Mouse (Mus musculus): ENCODE data around the gene Syt16. TPM values are rescaled to one million over a fixed set of nuclear protein-coding genes. Genes with fewer than 3 reads are reported as not detected.

Syt16 gene
- total RNA-seq, 1 experiment, result 0.22 TPM

DNA sequence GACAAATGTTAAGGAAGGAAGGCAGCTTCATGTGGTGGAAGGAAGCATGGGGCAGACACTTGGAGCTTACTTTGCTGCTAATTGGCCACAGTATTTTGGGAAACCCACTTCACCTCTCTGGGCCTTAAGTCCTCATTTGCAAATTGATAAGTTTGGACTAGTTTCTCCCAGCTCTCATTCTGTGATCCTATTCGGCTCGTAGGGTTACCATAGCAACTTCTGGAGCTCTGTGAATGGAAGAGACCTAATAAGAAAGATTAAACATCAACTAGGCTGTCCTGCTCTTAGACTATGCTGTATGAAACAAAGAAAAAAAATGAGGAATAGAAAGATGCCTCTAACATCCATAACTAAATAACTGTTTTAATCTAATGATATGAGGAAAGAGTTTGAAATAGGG, 134.3 kb downstream of the Syt16 start:
- TF ChIP-seq MAFK (IDR thresholded peaks at IDR 0.05; ENCODE audit: insufficient read depth, low read depth, low read length) (no peak), HCFC1 (IDR thresholded peaks at IDR 0.05; ENCODE audit: borderline replicate concordance, insufficient read depth, low read length) (no peak), ZNF384 (IDR thresholded peaks at IDR 0.05; ENCODE audit: low read depth, low read length) (no peak), ZC3H11A (IDR thresholded peaks at IDR 0.05; ENCODE audit: borderline replicate concordance, low read depth, low read length) (no peak), CHD2 (IDR thresholded peaks at IDR 0.05; ENCODE audit: low read depth, low read length) (no peak)
- Histone ChIP-seq H3K9me3 (ENCODE audit: control insufficient read depth, insufficient read depth, low read depth, low read length) (no peaks in the 10 kb centered on the region), H3K9ac (ENCODE audit: insufficient read depth, low read depth, low read length, poor library complexity, severe bottlenecking) (no peak overlapping the region), H3K36me3 (ENCODE audit: control insufficient read depth, insufficient read depth, low read length, poor library complexity, severe bottlenecking) (no peaks in the 10 kb centered on the region), H3K27ac (ENCODE audit: insufficient read depth, low read depth, low read length, poor library complexity, severe bottlenecking) (no peak overlapping the region), H3K4me1 (ENCODE audit: control insufficient read depth in 2 of 2, insufficient read depth in 2 of 2, low read length in 2 of 2, poor library complexity in 1 of 2) (no peaks in the 10 kb centered on the region), H3K4me3 (ENCODE audit: insufficient read depth in 1 of 2, low read depth in 1 of 2, low read length in 2 of 2, poor library complexity in 1 of 2, severe bottlenecking in 1 of 2) (no peak overlapping the region)
- DNase-seq (ENCODE audit: low read depth, low spot score), result no peak
- in situ Hi-C loops (cut with MboI; ENCODE audit: low sequenced_read_pairs in 2 of 2, unreplicated experiment in 2 of 2), result no loop called here

DNA sequence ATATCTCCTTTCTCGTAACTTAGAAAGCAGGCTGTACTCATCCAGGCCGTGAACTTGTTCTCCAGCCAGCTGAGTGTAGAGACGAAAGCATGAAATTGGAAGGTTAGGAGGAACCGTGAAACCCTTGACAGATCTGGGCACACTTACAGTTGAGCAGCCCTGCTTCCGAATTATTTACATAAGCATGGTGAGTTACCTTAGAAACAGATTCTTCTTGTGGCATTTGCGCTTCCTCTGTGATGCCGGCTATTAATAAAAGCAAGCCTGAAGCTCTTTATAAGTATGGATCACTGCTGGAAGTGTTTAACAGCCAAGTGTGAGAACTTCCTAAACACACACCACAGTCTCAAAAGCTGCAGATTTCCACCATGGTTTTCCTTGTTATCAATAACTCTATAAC, 144.7 kb downstream of the Syt16 start:
- Histone ChIP-seq H3K9ac (ENCODE audit: insufficient read depth, low read depth, low read length, poor library complexity, severe bottlenecking) (no peak overlapping the region), H3K9me3 (ENCODE audit: control insufficient read depth, insufficient read depth, low read depth, low read length) (no peaks in the 10 kb centered on the region), H3K36me3 (ENCODE audit: control insufficient read depth, insufficient read depth, low read length, poor library complexity, severe bottlenecking) (no peaks in the 10 kb centered on the region), H3K4me1 (ENCODE audit: control insufficient read depth in 2 of 2, insufficient read depth in 2 of 2, low read length in 2 of 2, poor library complexity in 1 of 2) (no peaks in the 10 kb centered on the region), H3K27ac (ENCODE audit: insufficient read depth, low read depth, low read length, poor library complexity, severe bottlenecking) (no peak overlapping the region), H3K4me3 (ENCODE audit: insufficient read depth in 1 of 2, low read depth in 1 of 2, low read length in 2 of 2, poor library complexity in 1 of 2, severe bottlenecking in 1 of 2) (no peak overlapping the region)
- in situ Hi-C loops (cut with MboI; ENCODE audit: low sequenced_read_pairs in 2 of 2, unreplicated experiment in 2 of 2), result no loop called here
- no peak for TF ChIP-seq ZNF384 (IDR thresholded peaks at IDR 0.05; ENCODE audit: low read depth, low read length)
- no peak for TF ChIP-seq CHD2 (IDR thresholded peaks at IDR 0.05; ENCODE audit: low read depth, low read length)
- TF ChIP-seq HCFC1 (IDR thresholded peaks at IDR 0.05; ENCODE audit: borderline replicate concordance, insufficient read depth, low read length), result no peak
- no peak for TF ChIP-seq ZC3H11A (IDR thresholded peaks at IDR 0.05; ENCODE audit: borderline replicate concordance, low read depth, low read length)
- no peak for TF ChIP-seq MAFK (IDR thresholded peaks at IDR 0.05; ENCODE audit: insufficient read depth, low read depth, low read length)
- no peak for DNase-seq (ENCODE audit: low read depth, low spot score)

DNA sequence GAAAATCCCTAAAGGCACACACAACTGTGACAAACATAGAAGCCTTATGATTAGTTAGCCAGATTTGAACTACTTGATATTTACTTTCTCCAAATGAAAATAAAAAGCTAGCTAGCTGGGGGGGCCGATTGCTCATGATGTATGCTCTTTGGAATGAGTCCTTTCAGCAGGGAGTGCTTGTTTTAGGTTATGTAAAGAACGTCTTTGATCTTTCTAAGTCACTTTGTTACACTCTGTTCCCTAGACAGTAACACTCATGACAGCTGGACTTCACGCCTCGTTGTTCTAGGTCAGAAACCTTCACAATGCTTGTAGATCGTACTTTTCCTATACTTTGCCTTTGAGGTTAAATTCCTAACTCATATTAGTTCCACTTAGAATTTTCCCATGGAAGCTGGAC, 146.9 kb downstream of the Syt16 start:
- no peak for TF ChIP-seq ZNF384 (IDR thresholded peaks at IDR 0.05; ENCODE audit: low read depth, low read length)
- TF ChIP-seq MAFK (IDR thresholded peaks at IDR 0.05; ENCODE audit: insufficient read depth, low read depth, low read length), result no peak
- TF ChIP-seq HCFC1 (IDR thresholded peaks at IDR 0.05; ENCODE audit: borderline replicate concordance, insufficient read depth, low read length), result no peak
- TF ChIP-seq ZC3H11A (IDR thresholded peaks at IDR 0.05; ENCODE audit: borderline replicate concordance, low read depth, low read length), result no peak
- TF ChIP-seq CHD2 (IDR thresholded peaks at IDR 0.05; ENCODE audit: low read depth, low read length), result no peak
- in situ Hi-C loops (cut with MboI; ENCODE audit: low sequenced_read_pairs in 2 of 2, unreplicated experiment in 2 of 2), result no loop called here
- no peak for DNase-seq (ENCODE audit: low read depth, low spot score)
- Histone ChIP-seq H3K4me3 (ENCODE audit: insufficient read depth in 1 of 2, low read depth in 1 of 2, low read length in 2 of 2, poor library complexity in 1 of 2, severe bottlenecking in 1 of 2) (no peak overlapping the region), H3K9me3 (ENCODE audit: control insufficient read depth, insufficient read depth, low read depth, low read length) (no peaks in the 10 kb centered on the region), H3K4me1 (ENCODE audit: control insufficient read depth in 2 of 2, insufficient read depth in 2 of 2, low read length in 2 of 2, poor library complexity in 1 of 2) (no peaks in the 10 kb centered on the region), H3K27ac (ENCODE audit: insufficient read depth, low read depth, low read length, poor library complexity, severe bottlenecking) (no peak overlapping the region), H3K36me3 (ENCODE audit: control insufficient read depth, insufficient read depth, low read length, poor library complexity, severe bottlenecking) (no peaks in the 10 kb centered on the region), H3K9ac (ENCODE audit: insufficient read depth, low read depth, low read length, poor library complexity, severe bottlenecking) (no peak overlapping the region)

DNA sequence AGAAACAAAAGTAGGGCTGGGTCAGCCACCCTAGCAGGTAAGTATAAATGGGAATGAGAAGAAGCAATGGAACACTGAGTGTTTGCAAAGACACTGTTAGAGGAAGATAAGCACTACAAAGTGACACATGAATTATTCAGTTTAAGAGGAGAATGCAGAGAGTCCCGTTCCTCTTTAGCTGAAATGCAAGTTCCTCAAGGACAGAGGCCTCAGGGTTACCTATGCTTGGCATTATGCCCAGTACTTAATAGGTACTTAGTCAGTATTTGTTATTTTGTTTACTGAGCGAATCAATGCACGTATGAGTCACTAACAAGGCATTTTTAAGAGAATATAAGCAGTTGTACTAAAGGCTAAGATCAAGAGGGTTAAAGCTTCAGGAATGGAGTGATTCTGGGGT, 163.3 kb downstream of the Syt16 start:
- H3K9ac ChIP-seq (ENCODE audit: insufficient read depth, low read depth, low read length, poor library complexity, severe bottlenecking), result no peak overlapping the region
- TF ChIP-seq HCFC1 (IDR thresholded peaks at IDR 0.05; ENCODE audit: borderline replicate concordance, insufficient read depth, low read length) (no peak), ZC3H11A (IDR thresholded peaks at IDR 0.05; ENCODE audit: borderline replicate concordance, low read depth, low read length) (no peak), MAFK (IDR thresholded peaks at IDR 0.05; ENCODE audit: insufficient read depth, low read depth, low read length) (no peak), ZNF384 (IDR thresholded peaks at IDR 0.05; ENCODE audit: low read depth, low read length) (no peak), CHD2 (IDR thresholded peaks at IDR 0.05; ENCODE audit: low read depth, low read length) (no peak)
- in situ Hi-C loops (cut with MboI; ENCODE audit: low sequenced_read_pairs in 2 of 2, unreplicated experiment in 2 of 2), result no loop called here

DNA sequence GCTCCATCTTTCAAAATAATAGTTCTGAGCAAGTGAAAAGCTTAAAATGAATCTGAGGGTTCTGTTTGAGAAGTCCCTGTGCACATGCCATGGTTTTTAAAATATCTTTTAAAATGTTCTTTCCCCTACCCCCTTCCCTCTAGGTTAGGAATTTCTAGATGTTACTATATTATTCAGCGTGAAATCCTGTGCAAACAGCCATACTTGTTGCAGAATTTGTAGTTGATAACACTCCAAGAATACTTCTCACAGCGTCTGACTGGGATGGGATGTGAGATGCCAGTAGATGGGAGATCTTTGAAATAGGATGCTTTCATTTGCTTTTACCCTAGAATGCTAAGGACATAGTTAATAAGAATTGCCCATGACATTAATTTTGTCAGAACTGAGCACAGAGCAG, 165.6 kb downstream of the Syt16 start:
- no peaks in the 10 kb centered on the region for H3K9me3 ChIP-seq (ENCODE audit: control insufficient read depth, insufficient read depth, low read depth, low read length)
- in situ Hi-C loops (cut with MboI; ENCODE audit: low sequenced_read_pairs in 2 of 2, unreplicated experiment in 2 of 2), result no loop called here
- H3K4me1 ChIP-seq (ENCODE audit: control insufficient read depth in 2 of 2, insufficient read depth in 2 of 2, low read length in 2 of 2, poor library complexity in 1 of 2), result no peaks in the 10 kb centered on the region
- no peaks in the 10 kb centered on the region for H3K36me3 ChIP-seq (ENCODE audit: control insufficient read depth, insufficient read depth, low read length, poor library complexity, severe bottlenecking)
- no peak overlapping the region for H3K9ac ChIP-seq (ENCODE audit: insufficient read depth, low read depth, low read length, poor library complexity, severe bottlenecking)
- DNase-seq (ENCODE audit: low read depth, low spot score), result no peak
- H3K4me3 ChIP-seq (ENCODE audit: insufficient read depth in 1 of 2, low read depth in 1 of 2, low read length in 2 of 2, poor library complexity in 1 of 2, severe bottlenecking in 1 of 2), result no peak overlapping the region
- TF ChIP-seq ZC3H11A (IDR thresholded peaks at IDR 0.05; ENCODE audit: borderline replicate concordance, low read depth, low read length), result no peak
- no peak for TF ChIP-seq ZNF384 (IDR thresholded peaks at IDR 0.05; ENCODE audit: low read depth, low read length)
- TF ChIP-seq MAFK (IDR thresholded peaks at IDR 0.05; ENCODE audit: insufficient read depth, low read depth, low read length), result no peak
- no peak for TF ChIP-seq HCFC1 (IDR thresholded peaks at IDR 0.05; ENCODE audit: borderline replicate concordance, insufficient read depth, low read length)
- TF ChIP-seq CHD2 (IDR thresholded peaks at IDR 0.05; ENCODE audit: low read depth, low read length), result no peak
- H3K27ac ChIP-seq (ENCODE audit: insufficient read depth, low read depth, low read length, poor library complexity, severe bottlenecking), result no peak overlapping the region

More for the DNA sequence above, 163.3 kb downstream of the Syt16 start:
- no peak for DNase-seq (ENCODE audit: low read depth, low spot score)
- Histone ChIP-seq H3K4me3 (ENCODE audit: insufficient read depth in 1 of 2, low read depth in 1 of 2, low read length in 2 of 2, poor library complexity in 1 of 2, severe bottlenecking in 1 of 2) (no peak overlapping the region), H3K27ac (ENCODE audit: insufficient read depth, low read depth, low read length, poor library complexity, severe bottlenecking) (no peak overlapping the region), H3K9me3 (ENCODE audit: control insufficient read depth, insufficient read depth, low read depth, low read length) (no peaks in the 10 kb centered on the region), H3K4me1 (ENCODE audit: control insufficient read depth in 2 of 2, insufficient read depth in 2 of 2, low read length in 2 of 2, poor library complexity in 1 of 2) (no peaks in the 10 kb centered on the region), H3K36me3 (ENCODE audit: control insufficient read depth, insufficient read depth, low read length, poor library complexity, severe bottlenecking) (no peaks in the 10 kb centered on the region)
